In the genomic region with DNA sequence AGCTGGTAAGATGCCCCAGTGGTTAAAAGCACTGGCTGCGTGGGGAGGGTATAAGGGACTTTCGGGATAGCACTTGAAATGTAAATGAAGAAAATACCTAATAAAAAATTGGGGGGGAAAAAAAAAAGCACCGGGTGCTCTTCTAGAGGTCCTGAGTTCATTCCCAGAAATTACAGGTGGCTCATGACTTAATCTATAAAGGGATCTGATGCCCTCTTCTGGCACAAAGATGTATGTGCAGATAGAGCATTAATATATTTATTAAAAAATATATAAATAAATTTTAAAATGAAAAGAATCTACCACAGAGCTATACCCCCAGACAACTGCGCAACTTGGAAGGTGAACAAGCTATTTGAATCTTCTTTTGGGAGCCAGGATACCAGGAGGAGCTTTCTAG, we compare ENCODE assay signal across 1 mouse cellular context.
TF ChIP-seq lines count a peak whose summit lies in the region.

No protein-coding gene starts in this region.

TF ChIP-seq in CH12.LX, 34 proteins besides CTCF, POLR2A, EP300 and RAD21:
- TF ChIP-seq ELF1 (IDR thresholded peaks at IDR 0.05; ENCODE audit: low read depth, low read length) = no peak
- TF ChIP-seq ZC3H11A (IDR thresholded peaks at IDR 0.05; ENCODE audit: low read depth, low read length) = peak; percentile 5; the same call in 1 of the 2 replicates
- 0 out of 2 replicates have a peak, but pooled peaks have one; percentile 26 for TF ChIP-seq MYC (IDR thresholded peaks at IDR 0.05; ENCODE audit: low read depth, low read length)
- TF ChIP-seq SMC3 (IDR thresholded peaks at IDR 0.05; ENCODE audit: low read depth, low read length) = peak; percentile 33
